Mouse (Mus musculus) CD8-positive naive resting alpha-beta T cell, adult 2 months (primary cell): ENCODE data around the gene Mapk12.

Source experiments
- DNase-seq, 2 experiments: peaks; one replicate each; pipeline ENCODE4 v3.0.0; 2022; ENCODE audit warnings: low read depth in 2 of 2, low spot score in 2 of 2

Gene Mapk12

DNA sequence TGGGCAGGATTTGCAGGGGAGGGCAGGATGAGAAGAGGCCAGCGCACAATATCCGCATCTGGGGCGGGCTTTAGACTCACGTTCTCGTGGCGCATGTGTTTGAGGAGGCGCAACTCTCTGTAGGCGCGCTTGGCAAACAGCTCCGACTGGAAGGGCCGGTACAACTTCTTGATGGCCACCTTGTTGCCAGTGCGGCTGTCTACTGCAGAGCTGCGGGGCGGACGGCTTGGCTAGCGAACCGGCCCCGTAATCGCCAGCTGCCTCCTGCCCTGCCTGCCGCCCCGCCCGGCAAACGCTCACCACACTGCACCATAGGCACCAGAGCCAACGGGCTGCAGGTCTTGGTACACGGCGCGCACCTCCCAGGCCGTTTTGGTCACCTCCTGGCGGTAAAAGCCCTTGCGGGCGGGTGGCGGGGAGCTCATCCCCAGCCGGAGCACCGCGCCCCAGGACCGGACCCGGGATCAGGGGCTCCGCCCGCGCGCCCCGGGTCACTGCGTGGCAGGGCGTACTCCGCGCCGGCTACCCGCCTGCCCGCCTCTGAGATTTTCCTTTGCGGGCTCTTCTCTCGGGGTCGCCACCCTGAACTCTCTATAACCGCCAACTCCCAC is 350 bp downstream of the Mapk12 start:
- DNase-seq = no peak

GRCm38 (mm10) chr15:89138531-89138930 is 2.0 kb downstream of the Mapk12 start:
- DNase-seq = no peak

GRCm38 (mm10) chr15:89138046-89138405 is 2.5 kb downstream of the Mapk12 start:
- DNase-seq = no peak

DNA sequence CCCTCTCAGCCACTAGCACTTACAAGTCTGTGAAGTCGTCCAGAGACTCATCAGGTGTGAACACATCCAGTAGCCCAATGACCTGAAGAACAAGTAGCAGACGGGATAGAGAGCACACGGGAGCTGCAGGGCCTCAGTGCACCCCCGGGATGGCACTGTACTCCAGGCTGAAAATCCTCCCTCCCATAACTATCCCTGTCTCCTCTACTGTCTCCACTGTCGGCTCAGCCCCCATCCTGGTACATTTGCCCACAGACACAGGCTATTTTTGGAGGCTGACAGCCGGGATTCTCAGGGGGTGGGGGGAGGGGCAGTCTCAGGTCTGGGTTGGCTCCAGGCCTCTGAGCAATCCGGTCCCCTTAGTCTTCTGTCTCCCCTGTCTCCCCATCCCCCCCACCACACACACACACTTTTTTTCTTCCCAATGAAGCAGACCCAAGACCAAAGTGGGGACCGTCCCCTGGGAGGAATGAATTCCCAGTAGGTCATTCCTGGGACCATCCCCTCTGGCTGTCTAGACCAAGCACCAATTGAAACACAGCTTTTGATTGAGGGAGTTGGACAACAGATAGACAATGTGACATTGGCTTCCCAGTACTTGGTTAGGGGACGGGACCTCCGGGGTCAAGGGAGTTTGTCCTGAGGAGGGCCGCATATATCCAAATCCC is 3.0 kb downstream of the Mapk12 start:
- no peak for DNase-seq

- DNase-seq = no peak
Measured at GRCm38 (mm10) chr15:89136461-89137155, 3.9 kb downstream of the Mapk12 start.

- DNase-seq = peak; percentile 74 to 88
Measured at GRCm38 (mm10) chr15:89131316-89131715, 9.2 kb downstream of the Mapk12 start.

- no peak for DNase-seq
Measured at GRCm38 (mm10) chr15:89130245-89130644, 10.3 kb downstream of the Mapk12 start.

GRCm38 (mm10) chr15:89128382-89129350 is 11.8 kb downstream of the Mapk12 start, which contains the start of gene Hdac10:
Hdac10 (minus strand) TSS chr15:89128700.
- peak; percentile 78 to 86 for DNase-seq

DNA sequence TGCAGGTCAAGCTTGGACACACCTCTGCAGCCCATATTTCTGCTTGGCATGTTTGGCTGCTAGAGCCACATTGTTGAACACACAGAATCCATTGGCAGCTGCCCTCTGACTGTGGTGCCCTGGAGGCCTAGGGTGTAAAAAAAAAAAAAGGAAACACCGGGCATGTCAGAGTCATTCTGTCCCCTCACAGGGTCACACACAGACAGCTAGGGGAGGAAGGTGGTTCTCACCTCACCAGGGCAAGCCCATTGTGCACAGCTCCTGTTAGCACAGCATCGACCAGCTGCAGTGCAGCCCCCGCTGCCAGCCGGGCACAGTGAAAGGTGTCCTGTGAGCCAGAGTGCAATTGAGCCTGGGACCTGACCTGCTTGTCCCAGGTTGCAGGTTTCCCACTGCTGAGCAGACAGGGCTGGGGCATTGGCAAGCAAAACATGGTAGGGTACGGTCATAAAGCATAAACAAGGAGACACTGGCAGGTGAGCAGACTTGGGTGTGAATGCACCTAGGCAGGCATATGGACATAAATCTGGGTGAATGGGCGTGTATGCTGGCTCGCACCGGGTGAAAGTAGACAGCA is 13.1 kb downstream of the Mapk12 start:
- DNase-seq = no peak

GRCm38 (mm10) chr15:89126622-89127021 is 13.9 kb downstream of the Mapk12 start:
- DNase-seq = no peak

- DNase-seq = no peak
Measured at GRCm38 (mm10) chr15:89125351-89125750, 15.2 kb downstream of the Mapk12 start.

DNA sequence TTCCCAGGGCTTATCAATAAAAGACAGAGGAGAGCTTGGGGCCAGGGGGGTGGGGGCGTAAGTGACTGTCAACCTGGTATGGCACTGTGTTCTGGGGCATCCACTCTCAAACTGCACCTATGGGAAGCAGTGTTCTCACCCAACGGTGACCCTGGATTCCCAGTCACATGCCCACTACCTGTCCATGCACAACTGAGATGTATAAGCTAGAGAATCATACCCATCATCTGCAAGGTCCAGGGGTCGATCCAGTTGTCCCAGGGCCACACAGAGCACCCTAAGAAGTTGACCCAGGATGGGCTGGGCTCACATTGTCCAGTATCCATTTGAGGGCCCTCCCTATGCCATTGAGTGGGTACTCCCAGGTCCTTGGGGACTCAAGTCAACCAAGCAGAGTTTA is 16.2 kb downstream of the Mapk12 start:
- DNase-seq = no peak

DNA sequence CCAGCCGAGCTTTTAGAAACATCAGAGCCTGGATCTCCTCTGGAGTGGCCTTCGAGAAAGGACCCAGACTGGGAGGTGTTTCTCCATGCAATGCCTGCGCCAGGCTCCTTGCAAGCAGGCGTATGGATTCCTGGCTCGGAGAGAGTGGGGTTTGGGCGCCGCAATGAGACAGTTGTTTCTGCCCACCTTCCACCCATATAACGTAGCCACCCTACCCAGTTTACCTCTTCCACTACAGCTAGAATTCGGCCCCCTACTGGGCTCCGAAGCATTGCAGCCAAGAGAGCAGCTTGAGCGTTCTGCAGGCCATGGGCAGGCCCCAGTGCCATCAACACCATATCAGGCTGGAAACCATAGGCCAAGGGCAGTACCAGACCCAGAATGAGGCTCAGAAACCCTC is 16.9 kb downstream of the Mapk12 start:
- no peak for DNase-seq

DNA sequence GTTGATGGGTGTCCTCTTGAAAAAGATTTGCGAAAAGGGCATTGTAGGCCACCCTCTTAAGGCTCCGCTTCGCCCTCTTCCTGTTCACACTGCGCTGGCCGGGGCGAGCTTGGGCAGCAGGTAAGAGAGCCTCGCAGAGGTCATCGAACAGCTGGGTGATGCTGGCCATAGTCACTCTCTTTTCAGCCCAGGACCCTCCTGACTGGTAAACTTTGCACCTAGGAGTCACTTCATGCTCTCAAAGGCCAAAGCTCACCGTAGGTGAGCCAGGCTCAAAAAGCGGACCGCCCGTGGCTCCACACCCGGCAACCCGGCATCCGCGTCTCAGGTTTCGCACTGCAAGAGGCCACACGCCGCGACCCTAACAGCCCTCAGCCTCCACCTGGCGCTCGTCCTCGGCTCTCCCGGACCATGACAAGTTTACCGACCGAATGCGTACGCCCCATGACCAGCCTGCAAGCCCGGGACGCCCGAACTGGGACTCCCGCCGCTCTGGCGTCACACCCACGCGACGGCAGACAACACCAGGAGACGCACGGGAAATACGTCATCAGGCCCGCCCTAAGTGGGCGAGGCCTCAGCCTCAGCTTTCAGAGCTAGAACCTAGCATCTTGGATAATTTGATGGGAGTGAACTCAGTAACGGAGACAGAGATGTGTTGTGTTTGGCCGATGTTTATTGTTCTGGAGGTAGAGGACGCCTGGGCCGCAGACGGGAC is 17.7 kb downstream of the Mapk12 start, which contains the start of gene Tubgcp6:
Gene Tubgcp6, minus strand, starts transcription at position 464 of the 718 bp plus-strand sequence.
- peak; percentile 79 to 92 for DNase-seq

GRCm38 (mm10) chr15:89118007-89118406 is 22.5 kb downstream of the Mapk12 start:
- no peak for DNase-seq

GRCm38 (mm10) chr15:89110147-89110546 is 30.4 kb downstream of the Mapk12 start:
- no peak for DNase-seq

DNA sequence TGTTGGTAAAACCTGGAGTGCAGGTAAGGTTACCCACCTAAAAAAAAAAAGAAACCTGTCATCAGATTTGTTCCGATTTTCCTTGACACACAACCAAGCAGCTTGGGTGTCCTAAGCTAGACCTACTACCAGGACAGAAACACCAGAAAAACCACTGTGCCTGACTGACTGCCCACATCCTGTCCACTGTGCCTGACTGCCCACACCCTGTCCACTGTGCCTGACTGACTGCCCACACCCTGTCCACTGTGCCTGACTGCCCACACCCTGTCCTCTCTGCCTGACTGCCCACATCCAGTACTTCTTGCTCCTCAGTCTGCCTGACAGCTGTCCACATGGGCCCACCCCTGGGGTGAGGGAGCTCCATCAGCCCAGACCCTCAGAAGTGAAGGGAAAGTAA is 33.5 kb downstream of the Mapk12 start:
- DNase-seq = no peak

DNA sequence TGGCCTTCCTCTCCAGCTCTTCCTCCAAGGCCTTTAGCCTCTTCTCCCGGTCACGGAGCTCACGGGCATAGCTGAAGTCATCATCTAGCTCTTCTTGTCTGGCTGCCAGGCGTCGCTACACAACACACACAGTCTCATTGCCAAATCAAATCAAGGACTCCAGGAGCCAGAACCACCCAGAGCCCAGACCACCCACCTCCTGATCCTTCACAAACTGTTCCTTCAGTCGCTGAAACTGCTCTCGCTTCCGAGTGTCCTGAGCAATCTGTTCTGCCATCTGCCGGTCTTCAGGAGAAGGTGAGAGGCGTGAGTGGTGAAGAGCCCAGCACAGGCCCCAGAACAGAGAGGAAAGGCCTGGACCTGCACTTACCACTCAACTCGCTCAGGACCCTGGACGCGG is 34.4 kb downstream of the Mapk12 start:
- no peak for DNase-seq

DNA sequence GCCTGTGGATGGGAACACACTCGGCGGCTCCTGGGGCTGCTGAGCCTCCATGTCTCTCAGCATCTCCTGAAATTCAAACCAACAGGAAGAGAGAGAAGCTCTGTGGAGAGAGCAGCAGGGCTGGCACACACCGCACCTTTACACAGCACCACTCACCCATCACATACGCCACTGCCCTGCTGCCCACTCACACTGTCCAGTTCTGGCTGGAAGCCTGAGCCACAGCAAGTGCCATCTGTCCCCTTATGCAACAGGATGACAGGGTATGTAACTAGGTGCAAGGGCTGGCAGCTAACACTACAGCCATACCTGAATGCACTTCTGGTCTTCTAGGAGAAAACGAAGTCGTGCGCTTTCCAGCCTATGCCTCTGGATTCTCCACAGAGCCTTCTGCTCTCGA is 36.1 kb downstream of the Mapk12 start:
- DNase-seq = no peak

DNA sequence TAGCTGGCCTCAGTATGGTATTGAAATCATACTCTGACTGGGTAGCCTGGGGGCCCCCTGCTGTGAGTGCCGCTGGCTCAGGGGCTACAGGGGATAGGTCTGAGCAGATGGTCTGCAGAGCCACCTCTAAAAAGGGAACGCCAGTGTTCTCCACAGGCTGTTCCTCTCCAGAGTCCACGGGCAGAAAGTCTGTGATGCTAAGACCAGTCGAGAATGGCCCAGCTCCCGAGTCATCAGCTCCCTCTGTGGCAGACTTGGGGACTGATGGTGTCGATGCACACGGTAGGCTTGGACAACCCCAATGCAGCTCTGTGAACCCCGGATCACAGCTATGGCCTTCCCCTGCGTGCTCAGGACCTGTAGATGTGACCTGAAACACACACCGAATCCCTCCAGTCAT is 36.6 kb downstream of the Mapk12 start:
- DNase-seq = no peak
